Mouse (Mus musculus) heart, postnatal 0 days (tissue): ENCODE data around the gene Psmd1. TPM values are rescaled to one million over a fixed set of nuclear protein-coding genes. Genes with fewer than 3 reads are reported as not detected.

Source experiments
- ATAC-seq: fragments of 200-750 bp; cut with Nextera tagmentation; 2 replicates; pipeline ENCODE4 v1.8.0; 2017; ENCODE audit warnings: low read depth, moderate number of reproducible peaks, moderate library complexity; ENCODE audit not compliant: insufficient read depth
- DNase-seq: peaks from one replicate; pipeline ENCODE4 v3.0.0-alpha.2; 2016; ENCODE audit warnings: low spot score
- H3K27ac ChIP-seq: fragments of 300-500 bp; sonication (generic); 2 replicates; pipeline ENCODE4 v1.5.1; 2014; ENCODE audit warnings: low read depth, mild to moderate bottlenecking
- H3K27me3 ChIP-seq: fragments of 300-500 bp; sonication (generic); 2 replicates; pipeline ENCODE4 v1.6.1; 2014; ENCODE audit warnings: low read length, mixed read lengths; ENCODE audit not compliant: control insufficient read depth, insufficient read depth
- H3K36me3 ChIP-seq: fragments of 300-500 bp; sonication (generic); replicated peaks from 2 replicates; pipeline ENCODE4 v1.6.1; 2014; ENCODE audit warnings: low read length, mixed read lengths; ENCODE audit not compliant: control insufficient read depth, insufficient read depth
- H3K4me1 ChIP-seq: fragments of 300-500 bp; sonication (generic); 2 replicates; pipeline ENCODE4 v1.6.1; 2014; ENCODE audit warnings: antibody characterized with exemption; ENCODE audit not compliant: control insufficient read depth, insufficient read depth
- H3K4me2 ChIP-seq: fragments of 300-500 bp; sonication (generic); 2 replicates; pipeline ENCODE4 v1.6.1; 2014; ENCODE audit warnings: low read depth, mild to moderate bottlenecking, low read length, moderate library complexity
- H3K4me3 ChIP-seq: fragments of 300-500 bp; sonication (generic); 2 replicates; pipeline ENCODE4 v1.5.1; 2014; ENCODE audit warnings: low read depth, low read length
- H3K9ac ChIP-seq: fragments of 300-500 bp; sonication (generic); replicated peaks from 2 replicates; pipeline ENCODE4 v1.6.1; 2014; ENCODE audit warnings: low read depth, low read length, mixed read lengths
- H3K9me3 ChIP-seq: fragments of 300-500 bp; sonication (generic); replicated peaks from 2 replicates; pipeline ENCODE4 v1.6.1; 2016; ENCODE audit warnings: low read length; ENCODE audit not compliant: control insufficient read depth
- CTCF ChIP-seq: IDR thresholded peaks from 2 replicates; pipeline ENCODE4 v1.5.1; 2016; ENCODE audit warnings: antibody characterized with exemption, control low read depth, low read depth
- EP300 ChIP-seq: IDR thresholded peaks from 2 replicates; pipeline ENCODE4 v1.6.1; 2016; ENCODE audit warnings: antibody characterized with exemption, low read depth
- WGBS: fragments of 180-500 bp; shearing (Covaris S2); extraction: QIAGEN DNeasy Blood & Tissue Kit; methylation state at CpG from one replicate; pipeline ENCODE4 v1.1.7; 2014; 5-methylcytosine and 5-hydroxymethylcytosine counted together
- polyA plus RNA-seq: library from polyadenylated mRNA; unstranded; fragments of >200 nt; fragmentation: Nextera tagmentation; extraction: Ambion mirVana; gene quantifications from 2 replicates; pipeline ENCODE4 v1.2.1, GENCODE M21; 2015
- total RNA-seq: library from RNA; depleted of rRNA; stranded (reverse); fragments of >200 nt; gene quantifications from 2 replicates; pipeline ENCODE4 v1.2.3, GENCODE M21; 2014; ENCODE audit warnings: low replicate concordance

Gene Psmd1
- total and polyA plus RNA-seq, 2 experiments from 2014 or later: 101 to 116 TPM

- Histone ChIP-seq H3K36me3 (0 out of 2 replicates have a peak, but pooled peaks cover 6% of the 10 kb centered on the region), H3K4me1 (no peaks in the 10 kb centered on the region), H3K4me3 (no peak overlapping the region), H3K27ac (no peak overlapping the region), H3K9ac (no peak overlapping the region), H3K4me2 (no peak overlapping the region), H3K27me3 (no peaks in the 10 kb centered on the region), H3K9me3 (no peaks in the 10 kb centered on the region)
- TF ChIP-seq CTCF: 0 out of 2 replicates have a peak, but pooled peaks have one; percentile 10
- no peak for TF ChIP-seq EP300
- no peak for ATAC-seq
- no peak for DNase-seq
- WGBS: 84% methylated on average over 5 of the region's 5 CpGs
Observed at GRCm38 (mm10) chr1:86174602-86175001, 110.4 kb downstream of the Psmd1 start.

DNA sequence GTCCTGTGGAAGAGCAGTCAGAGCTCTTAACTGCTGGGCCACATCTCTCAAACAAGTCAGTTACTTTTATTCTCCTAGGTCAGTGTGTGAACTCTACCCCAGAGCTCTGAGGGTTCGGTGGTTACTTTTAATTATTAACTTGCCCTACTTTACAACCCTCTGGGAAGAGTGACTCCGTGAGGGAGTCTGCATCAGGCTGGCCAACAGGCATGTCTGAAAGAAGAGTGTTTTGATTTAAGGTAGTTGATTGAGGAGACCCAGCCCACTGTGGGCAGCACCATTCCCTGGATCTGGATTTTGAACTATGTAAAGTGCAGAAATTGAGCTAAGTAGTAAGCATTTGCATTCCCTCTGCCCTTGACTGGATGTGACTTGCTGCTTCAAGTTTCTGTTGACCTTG, 111.9 kb downstream of the Psmd1 start:
- 81% methylated on average over 2 of the region's 2 CpGs for WGBS
- no peaks in the 10 kb centered on the region for H3K27me3 ChIP-seq
- no peak overlapping the region for H3K27ac ChIP-seq
- H3K36me3 ChIP-seq: 0 out of 2 replicates have a peak, but pooled peaks cover 2% of the 10 kb centered on the region
- H3K9me3 ChIP-seq: no peaks in the 10 kb centered on the region
- no peak for ATAC-seq
- H3K4me3 ChIP-seq: no peak overlapping the region
- no peak for DNase-seq
- H3K4me1 ChIP-seq: no peaks in the 10 kb centered on the region
- H3K4me2 ChIP-seq: no peak overlapping the region
- TF ChIP-seq CTCF: no peak
- TF ChIP-seq EP300: no peak
- H3K9ac ChIP-seq: no peak overlapping the region

- H3K36me3 ChIP-seq: no peaks in the 10 kb centered on the region
- TF ChIP-seq CTCF (peak; percentile 100), EP300 (no peak)
- H3K9ac ChIP-seq: no peak overlapping the region
- no peaks in the 10 kb centered on the region for H3K27me3 ChIP-seq
- no peak overlapping the region for H3K4me3 ChIP-seq
- no peak overlapping the region for H3K27ac ChIP-seq
- WGBS: 41% methylated on average over 7 of the region's 7 CpGs
- H3K9me3 ChIP-seq: no peaks in the 10 kb centered on the region
- ATAC-seq: peak; percentile 80
- peak; percentile 75 for DNase-seq
- no peaks in the 10 kb centered on the region for H3K4me1 ChIP-seq
- H3K4me2 ChIP-seq: no peak overlapping the region
Observed at GRCm38 (mm10) chr1:86178462-86179253, 114.5 kb downstream of the Psmd1 start.

DNA sequence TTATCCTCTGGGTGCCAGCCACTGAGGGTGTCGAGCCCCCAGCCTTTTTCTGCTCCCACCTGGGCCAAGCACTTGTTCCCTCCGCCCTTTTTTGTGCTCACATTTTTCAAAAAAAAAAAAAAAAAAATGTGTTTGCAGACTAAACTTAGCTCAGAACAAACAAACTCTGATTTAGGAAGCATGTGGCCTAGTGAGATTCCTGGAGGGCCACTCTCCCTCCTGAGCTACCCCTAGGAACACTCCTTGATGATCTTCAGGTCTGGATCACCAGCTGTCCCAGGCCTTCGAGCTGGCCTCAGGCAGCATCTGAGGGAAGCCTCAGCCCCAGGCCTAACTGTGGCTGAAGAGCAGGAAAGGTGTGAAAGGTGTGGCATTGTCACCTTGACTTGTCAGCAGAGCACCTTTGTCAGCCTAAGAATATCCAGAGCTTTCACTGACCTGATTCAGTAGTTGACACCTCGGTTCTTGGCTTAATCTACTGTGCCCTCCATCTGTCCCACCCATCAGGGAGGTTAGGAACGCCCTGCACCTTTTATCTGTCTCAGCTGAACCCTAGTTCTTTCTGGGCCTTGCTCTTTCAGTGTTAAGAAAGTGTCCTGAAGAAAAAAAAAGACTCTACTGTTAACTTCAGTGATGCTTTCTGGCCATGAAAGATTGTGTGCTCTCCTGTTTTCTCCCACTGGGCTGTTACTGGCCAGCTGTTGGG, 118.0 kb downstream of the Psmd1 start:
- no peak overlapping the region for H3K9ac ChIP-seq
- H3K36me3 ChIP-seq: no peaks in the 10 kb centered on the region
- no peak overlapping the region for H3K4me2 ChIP-seq
- H3K27me3 ChIP-seq: no peaks in the 10 kb centered on the region
- H3K9me3 ChIP-seq: no peaks in the 10 kb centered on the region
- DNase-seq: no peak
- TF ChIP-seq EP300 (no peak), CTCF (no peak)
- no peak overlapping the region for H3K4me3 ChIP-seq
- 59% methylated on average over 5 of the region's 5 CpGs for WGBS
- no peaks in the 10 kb centered on the region for H3K4me1 ChIP-seq
- H3K27ac ChIP-seq: no peak overlapping the region
- ATAC-seq: no peak

- Histone ChIP-seq H3K4me3 (no peak overlapping the region), H3K4me2 (no peak overlapping the region), H3K27ac (no peak overlapping the region), H3K9ac (no peak overlapping the region), H3K4me1 (no peaks in the 10 kb centered on the region), H3K36me3 (no peaks in the 10 kb centered on the region), H3K27me3 (no peaks in the 10 kb centered on the region), H3K9me3 (no peaks in the 10 kb centered on the region)
- 71% methylated on average over 4 of the region's 4 CpGs for WGBS
- no peak for TF ChIP-seq EP300
- no peak for TF ChIP-seq CTCF
- DNase-seq (no peak), ATAC-seq (no peak)
Observed at GRCm38 (mm10) chr1:86183577-86184263, 119.5 kb downstream of the Psmd1 start.
